Mouse (Mus musculus) liver, embryonic 11.5 days (tissue): ENCODE measurements around the gene Btbd9. TPM values are rescaled to one million over a fixed set of nuclear protein-coding genes. Genes with fewer than 3 reads are reported as not detected.

Experiments used
- ATAC-seq: fragments of 200-750 bp; cut with Nextera tagmentation; replicated peaks from 2 replicates; pipeline ENCODE4 v1.8.0; 2017; ENCODE audit warnings: moderate number of reproducible peaks, mild to moderate bottlenecking, moderate TSS enrichment, moderate library complexity; ENCODE audit not compliant: low FRiP score
- DNase-seq: peaks from one replicate; pipeline ENCODE4 v3.0.0-alpha.2; 2017; ENCODE audit warnings: low spot score
- H3K27ac ChIP-seq: fragments of 300-500 bp; sonication (generic); 2 replicates; pipeline ENCODE4 v1.5.1; 2014; ENCODE audit warnings: mild to moderate bottlenecking, low read depth, low read length, control low read depth
- H3K27me3 ChIP-seq: fragments of 300-500 bp; sonication (generic); replicated peaks from 2 replicates; pipeline ENCODE4 v1.6.1; 2014; ENCODE audit warnings: low read length, mixed read lengths; ENCODE audit not compliant: control insufficient read depth, insufficient read depth
- H3K36me3 ChIP-seq: fragments of 300-500 bp; sonication (generic); 2 replicates; pipeline ENCODE4 v1.6.1; 2014; ENCODE audit warnings: mild to moderate bottlenecking, low read length, moderate library complexity, mixed read lengths; ENCODE audit not compliant: control insufficient read depth, insufficient read depth
- H3K4me1 ChIP-seq: fragments of 300-500 bp; sonication (generic); replicated peaks from 2 replicates; pipeline ENCODE4 v1.6.1; 2014; ENCODE audit warnings: low read length, mixed read lengths; ENCODE audit not compliant: control insufficient read depth, insufficient read depth
- H3K4me2 ChIP-seq: fragments of 300-500 bp; sonication (generic); 2 replicates; pipeline ENCODE4 v1.6.1; 2014; ENCODE audit warnings: mild to moderate bottlenecking, control low read depth, moderate library complexity
- H3K4me3 ChIP-seq: fragments of 300-500 bp; sonication (generic); 2 replicates; pipeline ENCODE4 v1.5.1; 2014; ENCODE audit warnings: low read depth, low read length, control low read depth
- H3K9ac ChIP-seq: fragments of 300-500 bp; sonication (generic); 2 replicates; pipeline ENCODE4 v1.6.1; 2014; ENCODE audit warnings: low read depth, low read length, control low read depth
- H3K9me3 ChIP-seq: fragments of 300-500 bp; sonication (generic); 2 replicates; pipeline ENCODE4 v1.6.1; 2016; ENCODE audit warnings: low read length, inconsistent platforms, mixed read lengths; ENCODE audit not compliant: control insufficient read depth
- WGBS: fragments of 180-500 bp; shearing (Covaris S2); extraction: QIAGEN DNeasy Blood & Tissue Kit; methylation state at CpG from one replicate; pipeline ENCODE4 v1.1.7; 2014; 5-methylcytosine and 5-hydroxymethylcytosine counted together
- polyA plus RNA-seq: library from polyadenylated mRNA; unstranded; fragments of >200 nt; fragmentation: Nextera tagmentation; extraction: Ambion mirVana; gene quantifications from 2 replicates; pipeline ENCODE4 v1.2.1, GENCODE M21; 2014

The Btbd9 gene
- polyA plus RNA-seq, 1 experiment from 2014 or later: 33.4 TPM

DNA sequence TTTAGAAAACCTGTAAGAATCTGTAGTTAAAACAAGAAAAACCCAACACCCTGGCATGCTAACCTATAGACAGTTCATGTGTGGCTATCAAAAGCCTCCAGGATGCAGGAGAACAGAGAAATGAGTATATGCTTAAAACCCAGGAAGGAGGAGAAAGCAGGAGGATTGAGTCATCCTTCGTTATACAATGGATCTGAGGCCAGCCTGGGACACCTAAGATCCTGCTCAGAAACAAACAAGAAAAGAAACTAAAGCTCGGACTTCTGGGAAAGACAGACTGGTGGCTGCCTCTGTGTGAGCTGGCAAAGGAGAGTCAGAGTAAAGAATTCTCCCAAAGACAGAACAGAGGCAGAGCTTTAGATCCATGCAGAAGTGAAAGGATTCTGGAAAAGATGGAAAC is 17.7 kb downstream of the Btbd9 start:
- Histone ChIP-seq H3K4me2 (no peak overlapping the region), H3K27ac (no peak overlapping the region), H3K4me3 (no peak overlapping the region), H3K4me1 (no peaks in the 10 kb centered on the region), H3K9me3 (no peaks in the 10 kb centered on the region), H3K9ac (no peak overlapping the region), H3K36me3 (no peaks in the 10 kb centered on the region), H3K27me3 (no peaks in the 10 kb centered on the region)
- ATAC-seq (no peak), DNase-seq (no peak)
- 70% methylated on average over 2 of the region's 2 CpGs for WGBS

- Histone ChIP-seq H3K4me1 (no peaks in the 10 kb centered on the region), H3K27me3 (no peaks in the 10 kb centered on the region), H3K27ac (no peak overlapping the region), H3K9me3 (no peaks in the 10 kb centered on the region), H3K9ac (no peak overlapping the region), H3K4me3 (no peak overlapping the region), H3K4me2 (no peak overlapping the region), H3K36me3 (no peaks in the 10 kb centered on the region)
- WGBS: 91% methylated on average over 3 of the region's 3 CpGs
- no peak for ATAC-seq
- DNase-seq: no peak
Measured at GRCm38 (mm10) chr17:30556512-30556911, 19.8 kb downstream of the Btbd9 start.

GRCm38 (mm10) chr17:30553027-30553937 is 23.0 kb downstream of the Btbd9 start:
- Histone ChIP-seq H3K9ac (no peak overlapping the region), H3K4me2 (no peak overlapping the region), H3K4me3 (no peak overlapping the region), H3K27me3 (no peaks in the 10 kb centered on the region), H3K27ac (no peak overlapping the region), H3K4me1 (peaks cover 11% of the 10 kb centered on the region), H3K9me3 (no peaks in the 10 kb centered on the region), H3K36me3 (no peaks in the 10 kb centered on the region)
- DNase-seq (no peak), ATAC-seq (no peak)
- 88% methylated on average over 4 of the region's 4 CpGs for whole genome bisulfite sequencing

GRCm38 (mm10) chr17:30550774-30551107 is 25.5 kb downstream of the Btbd9 start:
- H3K9ac ChIP-seq: no peak overlapping the region
- no peaks in the 10 kb centered on the region for H3K36me3 ChIP-seq
- H3K4me1 ChIP-seq: peaks cover 11% of the 10 kb centered on the region
- H3K27ac ChIP-seq: peak overlapping the region; percentile 9; the same call in 1 of the 2 replicates
- ATAC-seq (no peak), DNase-seq (no peak)
- H3K4me3 ChIP-seq: no peak overlapping the region
- no peaks in the 10 kb centered on the region for H3K9me3 ChIP-seq
- H3K4me2 ChIP-seq: no peak overlapping the region
- 63% methylated on average over 1 of the region's 1 CpGs for WGBS
- H3K27me3 ChIP-seq: no peaks in the 10 kb centered on the region

- H3K4me2 ChIP-seq: no peak overlapping the region
- H3K36me3 ChIP-seq: no peaks in the 10 kb centered on the region
- H3K27me3 ChIP-seq: no peaks in the 10 kb centered on the region
- peaks cover 11% of the 10 kb centered on the region for H3K4me1 ChIP-seq
- ATAC-seq (no peak), DNase-seq (no peak)
- 57% methylated on average over 9 of the region's 9 CpGs for WGBS
- no peak overlapping the region for H3K9ac ChIP-seq
- no peaks in the 10 kb centered on the region for H3K9me3 ChIP-seq
- H3K4me3 ChIP-seq: no peak overlapping the region
- H3K27ac ChIP-seq: peak overlapping the region; percentile 9; the same call in 1 of the 2 replicates
Measured at GRCm38 (mm10) chr17:30549899-30550773, 26.2 kb downstream of the Btbd9 start.

DNA sequence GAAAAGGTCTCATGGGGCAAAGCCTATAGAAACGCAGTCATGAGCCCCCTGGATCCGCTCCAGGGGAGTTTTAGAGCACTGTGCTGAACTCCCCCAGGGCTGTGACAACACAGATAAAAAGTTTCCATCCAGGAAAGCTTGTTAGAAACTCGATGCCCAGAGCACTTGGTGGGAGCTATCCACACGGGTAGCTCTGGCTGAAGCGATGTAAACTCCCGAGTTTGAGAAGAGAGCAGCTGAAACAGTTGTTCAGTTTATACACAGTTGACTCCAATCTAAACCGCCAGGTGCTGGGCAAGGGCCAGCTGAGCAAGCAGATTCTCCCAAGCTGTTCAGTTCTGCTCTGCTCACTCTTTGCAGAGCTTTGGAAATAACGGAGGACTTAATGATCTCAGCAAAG is 37.2 kb downstream of the Btbd9 start:
- Histone ChIP-seq H3K36me3 (no peaks in the 10 kb centered on the region), H3K27ac (no peak overlapping the region), H3K4me1 (peaks cover 3% of the 10 kb centered on the region; the same call in 1 of the 2 replicates), H3K9me3 (no peaks in the 10 kb centered on the region), H3K9ac (no peak overlapping the region), H3K27me3 (no peaks in the 10 kb centered on the region), H3K4me3 (no peak overlapping the region), H3K4me2 (no peak overlapping the region)
- no peak for ATAC-seq
- DNase-seq: no peak
- WGBS: 48% methylated on average over 8 of the region's 8 CpGs

DNA sequence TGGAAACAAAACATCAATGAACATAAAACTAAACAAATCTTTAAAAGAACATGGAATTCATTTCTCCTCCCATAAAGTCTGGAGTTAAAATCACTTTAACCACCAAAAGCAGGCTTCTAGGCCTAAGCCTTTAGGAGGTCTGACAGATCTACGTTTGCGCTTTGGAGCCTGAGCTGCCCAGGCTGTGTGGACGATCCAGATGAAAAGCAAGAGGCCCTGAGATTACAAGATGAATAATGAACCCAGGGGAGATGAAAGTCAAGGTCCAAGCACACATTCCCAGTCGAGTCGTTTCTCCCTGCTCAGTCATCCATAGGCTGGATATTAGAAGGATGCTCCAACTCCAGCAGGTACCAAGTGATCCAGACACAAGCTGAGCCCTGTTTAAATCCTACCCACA is 39.6 kb downstream of the Btbd9 start:
- no peaks in the 10 kb centered on the region for H3K27me3 ChIP-seq
- no peaks in the 10 kb centered on the region for H3K36me3 ChIP-seq
- H3K9ac ChIP-seq: no peak overlapping the region
- DNase-seq: no peak
- ATAC-seq: no peak
- no peaks in the 10 kb centered on the region for H3K9me3 ChIP-seq
- H3K27ac ChIP-seq: no peak overlapping the region
- no peak overlapping the region for H3K4me2 ChIP-seq
- peaks cover 3% of the 10 kb centered on the region; the same call in 1 of the 2 replicates for H3K4me1 ChIP-seq
- no peak overlapping the region for H3K4me3 ChIP-seq
- WGBS: 78% methylated on average over 5 of the region's 5 CpGs

DNA sequence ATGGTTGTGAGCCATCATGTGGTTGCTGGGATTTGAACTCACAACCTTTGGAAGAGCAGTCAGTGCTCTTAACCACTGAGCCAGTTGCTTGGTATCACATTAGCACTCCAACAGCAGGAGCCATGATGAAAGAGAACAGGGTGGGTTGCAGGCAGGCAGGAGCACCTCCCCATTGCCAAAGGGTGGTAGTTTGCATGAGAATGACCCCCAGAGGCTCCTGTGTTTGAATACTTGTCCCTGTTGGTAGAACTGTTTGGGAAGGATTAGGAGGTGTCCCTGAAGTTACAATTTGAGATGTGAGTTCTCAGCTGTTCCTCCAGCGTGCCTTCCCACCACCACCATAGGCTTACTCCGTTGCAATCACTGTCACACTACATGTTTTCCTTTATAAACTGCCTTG is 43.2 kb downstream of the Btbd9 start:
- 83% methylated on average over 2 of the region's 2 CpGs for WGBS
- no peak for ATAC-seq

More for the DNA sequence above, 43.2 kb downstream of the Btbd9 start:
- H3K4me2 ChIP-seq: no peak overlapping the region
- H3K27me3 ChIP-seq: no peaks in the 10 kb centered on the region
- no peak overlapping the region for H3K9ac ChIP-seq
- H3K36me3 ChIP-seq: no peaks in the 10 kb centered on the region
- no peaks in the 10 kb centered on the region for H3K9me3 ChIP-seq
- no peaks in the 10 kb centered on the region; the same call in 1 of the 2 replicates for H3K4me1 ChIP-seq
- no peak overlapping the region for H3K27ac ChIP-seq
- DNase-seq: no peak
- H3K4me3 ChIP-seq: no peak overlapping the region
